Mouse (Mus musculus) heart, embryonic 16.5 days (tissue): ENCODE results near the gene Adcy5. TPM values are rescaled to one million over a fixed set of nuclear protein-coding genes. Genes with fewer than 3 reads are reported as not detected.

Experiments
- ATAC-seq: fragments of 200-750 bp; cut with Nextera tagmentation; replicated peaks from 2 replicates; pipeline ENCODE4 v1.8.0; 2017; ENCODE audit warnings: moderate number of reproducible peaks; ENCODE audit not compliant: insufficient read depth, low FRiP score; ENCODE audit errors: extremely low read depth
- H3K27ac ChIP-seq: fragments of 300-500 bp; sonication (generic); 2 replicates; pipeline ENCODE4 v1.5.1; 2014; ENCODE audit warnings: mild to moderate bottlenecking, low read length, control low read depth, moderate library complexity
- H3K27me3 ChIP-seq: fragments of 300-500 bp; sonication (generic); 2 replicates; pipeline ENCODE4 v1.6.1; 2014; ENCODE audit warnings: low read length, mixed read lengths; ENCODE audit not compliant: control insufficient read depth, insufficient read depth
- H3K36me3 ChIP-seq: fragments of 300-500 bp; sonication (generic); 2 replicates; pipeline ENCODE4 v1.6.1; 2014; ENCODE audit not compliant: control insufficient read depth, insufficient read depth
- H3K4me1 ChIP-seq: fragments of 300-500 bp; sonication (generic); 2 replicates; pipeline ENCODE4 v1.6.1; 2014; ENCODE audit warnings: low read length, mixed read lengths; ENCODE audit not compliant: control insufficient read depth, insufficient read depth
- H3K4me2 ChIP-seq: fragments of 300-500 bp; sonication (generic); 2 replicates; pipeline ENCODE4 v1.6.1; 2014; ENCODE audit warnings: low read depth, mild to moderate bottlenecking, control low read depth, low read length
- H3K4me3 ChIP-seq: fragments of 300-500 bp; sonication (generic); 2 replicates; pipeline ENCODE4 v1.5.1; 2014; ENCODE audit warnings: mild to moderate bottlenecking, control low read depth, low read length
- H3K9ac ChIP-seq: fragments of 300-500 bp; sonication (generic); 2 replicates; pipeline ENCODE4 v1.6.1; 2014; ENCODE audit warnings: low read length, control low read depth
- H3K9me3 ChIP-seq: fragments of 300-500 bp; sonication (generic); replicated peaks from 2 replicates; pipeline ENCODE4 v1.6.1; 2016; ENCODE audit warnings: low read length; ENCODE audit not compliant: control insufficient read depth
- WGBS: fragments of 180-500 bp; shearing (Covaris S2); extraction: QIAGEN DNeasy Blood & Tissue Kit; methylation state at CpG from one replicate; pipeline ENCODE4 v1.1.7; 2014; 5-methylcytosine and 5-hydroxymethylcytosine counted together
- polyA plus RNA-seq: library from polyadenylated mRNA; unstranded; fragments of >200 nt; fragmentation: Nextera tagmentation; extraction: Ambion mirVana; gene quantifications from 2 replicates; pipeline ENCODE4 v1.2.1, GENCODE M21; 2015

Gene Adcy5
- polyA plus RNA-seq, 1 experiment from 2014 or later: 9.2 TPM

- Histone ChIP-seq H3K9me3 (no peaks in the 10 kb centered on the region), H3K27me3 (no peaks in the 10 kb centered on the region), H3K4me2 (no peak overlapping the region), H3K9ac (no peak overlapping the region), H3K27ac (no peak overlapping the region), H3K4me1 (peaks cover 4% of the 10 kb centered on the region; the same call in 1 of the 2 replicates), H3K4me3 (no peak overlapping the region), H3K36me3 (peaks cover 3% of the 10 kb centered on the region; the same call in 1 of the 2 replicates)
- 84% methylated on average over 5 of the region's 5 CpGs for WGBS
- ATAC-seq: no peak
These were observed 162.8 kb downstream of the Adcy5 start for GRCm38 (mm10) chr16:35317460-35317859.

GRCm38 (mm10) chr16:35318397-35318796 lies 163.7 kb downstream of the Adcy5 start:
- Histone ChIP-seq H3K4me1 (peaks cover 4% of the 10 kb centered on the region; the same call in 1 of the 2 replicates), H3K9me3 (no peaks in the 10 kb centered on the region), H3K36me3 (peaks cover 3% of the 10 kb centered on the region; the same call in 1 of the 2 replicates), H3K4me2 (no peak overlapping the region), H3K9ac (no peak overlapping the region), H3K27me3 (no peaks in the 10 kb centered on the region), H3K27ac (no peak overlapping the region), H3K4me3 (no peak overlapping the region)
- ATAC-seq: no peak
- WGBS: 71% methylated on average over 6 of the region's 6 CpGs

- no peak overlapping the region for H3K4me2 ChIP-seq
- WGBS: 30% methylated on average over 4 of the region's 4 CpGs
- no peak overlapping the region for H3K9ac ChIP-seq
- peak; percentile 37; the same call in 1 of the 2 replicates for ATAC-seq
- no peaks in the 10 kb centered on the region for H3K27me3 ChIP-seq
- peaks cover 4% of the 10 kb centered on the region; the same call in 1 of the 2 replicates for H3K4me1 ChIP-seq
- no peak overlapping the region for H3K4me3 ChIP-seq
- H3K9me3 ChIP-seq: no peaks in the 10 kb centered on the region
- H3K36me3 ChIP-seq: no peaks in the 10 kb centered on the region
- H3K27ac ChIP-seq: no peak overlapping the region
These were observed 164.7 kb downstream of the Adcy5 start for GRCm38 (mm10) chr16:35319335-35319734.

GRCm38 (mm10) chr16:35319773-35320172 lies 165.1 kb downstream of the Adcy5 start:
- H3K4me1 ChIP-seq: peaks cover 4% of the 10 kb centered on the region; the same call in 1 of the 2 replicates
- no peak overlapping the region for H3K27ac ChIP-seq
- no peaks in the 10 kb centered on the region for H3K9me3 ChIP-seq
- no peak overlapping the region for H3K9ac ChIP-seq
- H3K36me3 ChIP-seq: no peaks in the 10 kb centered on the region
- no peak overlapping the region for H3K4me3 ChIP-seq
- ATAC-seq: no peak
- no peaks in the 10 kb centered on the region for H3K27me3 ChIP-seq
- WGBS: 92% methylated on average over 2 of the region's 2 CpGs
- no peak overlapping the region for H3K4me2 ChIP-seq

- Histone ChIP-seq H3K27ac (no peak overlapping the region), H3K27me3 (no peaks in the 10 kb centered on the region), H3K9me3 (no peaks in the 10 kb centered on the region), H3K4me1 (peaks cover 3% of the 10 kb centered on the region; the same call in 1 of the 2 replicates), H3K4me2 (no peak overlapping the region), H3K36me3 (no peaks in the 10 kb centered on the region; the same call in 1 of the 2 replicates), H3K4me3 (no peak overlapping the region), H3K9ac (no peak overlapping the region)
- ATAC-seq: no peak
- 97% methylated on average over 1 of the region's 1 CpGs for WGBS
These were observed 175.8 kb downstream of the Adcy5 start for GRCm38 (mm10) chr16:35330451-35330850.

Other genes starting within 250 kb of the Adcy5 start
- gene Hacd2, start 132.4 kb upstream of the Adcy5 start, polyA plus RNA-seq: 61.5 and 61.9 TPM in 2 replicates
- 34.2 and 34.9 TPM in 2 replicates for gene Sec22a, start 209.0 kb downstream of the Adcy5 start, polyA plus RNA-seq